Mouse (Mus musculus): ENCODE measurements around the gene Lin52.

DNA sequence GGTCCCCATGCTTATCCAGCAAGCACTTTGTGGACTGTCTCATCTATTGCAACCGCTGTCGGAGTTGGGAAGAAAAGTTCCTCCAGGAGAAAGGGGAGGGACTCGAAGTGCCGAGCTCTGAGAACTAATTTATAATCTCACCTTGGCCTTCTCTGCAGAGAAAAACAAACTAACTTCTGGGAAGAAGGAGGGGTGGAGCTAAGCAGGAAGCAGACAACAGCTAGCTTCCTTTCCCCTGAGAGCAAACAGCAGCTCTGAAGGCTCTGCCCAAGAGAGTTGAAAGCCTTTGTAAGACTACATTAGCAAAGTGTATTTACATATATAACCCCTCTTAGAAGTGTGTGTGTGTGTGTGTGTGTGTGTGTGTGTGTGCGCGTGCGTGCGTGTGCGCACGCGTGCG, 74.2 kb downstream of the Lin52 start:
- TF ChIP-seq CTCF (IDR thresholded peaks at IDR 0.05; ENCODE audit: low read depth, low read length): no peak
- no peak for TF ChIP-seq GATA1 (IDR thresholded peaks at IDR 0.05; ENCODE audit: borderline replicate concordance, low read length)
- TF ChIP-seq GATA2 (IDR thresholded peaks at IDR 0.05; ENCODE audit: borderline replicate concordance, low read depth, low read length): no peak

All from G1E (cell line).